Mouse (Mus musculus) thymus, adult 2 months (tissue): ENCODE data around the gene Scyl3.

ENCODE experiments used
- CTCF ChIP-seq: fragments of 200-500 bp; IDR thresholded peaks from 2 replicates; pipeline ENCODE4 v1.5.1; 2012; ENCODE audit warnings: mild to moderate bottlenecking, control low read depth, low read length, moderate library complexity, borderline replicate concordance; ENCODE audit not compliant: control insufficient read depth, poor library complexity, insufficient read depth; ENCODE audit errors: extremely low read depth
- POLR2A ChIP-seq: fragments of 200-500 bp; IDR thresholded peaks from 2 replicates; pipeline ENCODE4 v1.6.1; 2012; ENCODE audit warnings: mild to moderate bottlenecking, low read length, control low read depth, moderate library complexity; ENCODE audit not compliant: control insufficient read depth, poor library complexity, insufficient read depth; ENCODE audit errors: extremely low read depth

GRCm38 (mm10) chr1:163995609-163995913, 66.7 kb downstream of the Scyl3 start:
- TF ChIP-seq CTCF (no peak), POLR2A (no peak)
